Mouse (Mus musculus): ENCODE data around the gene Gm45902. TPM values are rescaled to one million over a fixed set of nuclear protein-coding genes. Genes with fewer than 3 reads are reported as not detected.
A peak's percentile ranks its signal among the peaks of the same experiment; 100 is the strongest.

The Gm45902 gene
- 3.4 and 3.9 TPM in 2 replicates for polyA plus RNA-seq (2014; fragmentation: Nextera tagmentation; extraction: Ambion mirVana)

- H3K36me3 ChIP-seq (ENCODE audit: control insufficient read depth, insufficient read depth, low read length) = peaks cover 31% of the 10 kb centered on the region
- H3K4me1 ChIP-seq (ENCODE audit: control insufficient read depth in 2 of 2, insufficient read depth in 2 of 2, low read length in 2 of 2) = peaks cover 0 to 9% of the 10 kb centered on the region in 2 experiments; a peak in 3 of 4 replicates
- H3K4me2 ChIP-seq (ENCODE audit: low read length) = peak within 1 kb of the TSS; percentile 84
- H3K4me3 ChIP-seq (ENCODE audit: control insufficient read depth in 1 of 2, insufficient read depth in 1 of 2, low read depth in 1 of 2, low read length in 2 of 2) = peak within 1 kb of the TSS; percentile 71 to 81
- H3K27me3 ChIP-seq (ENCODE audit: control insufficient read depth, insufficient read depth, low read length) = no peaks in the 10 kb centered on the region
- H3K9ac ChIP-seq (ENCODE audit: low read length) = peak within 1 kb of the TSS; percentile 85
- H3K27ac ChIP-seq (replicated peaks in 1 of 2; ENCODE audit: control insufficient read depth in 1 of 2, insufficient read depth in 1 of 2, low read depth in 2 of 2, low read length in 2 of 2) = peak within 1 kb of the TSS; percentile 70 to 82
- ATAC-seq (ENCODE audit: insufficient number of reproducible peaks, insufficient read depth, low FRiP score, low read depth) = peak; percentile 100
- no peaks in the 10 kb centered on the region for H3K9me3 ChIP-seq (ENCODE audit: control insufficient read depth, low read length)
- under 1% methylated on average over 60 of the region's 60 CpGs for WGBS
These were observed at the start of gene Gm45902, which contains the start of the genes Hspa14 and Cdnf for GRCm38 (mm10) chr2:3512552-3513454. Gene Gm45902 (minus strand): TSS chr2:3512790. Gene Hspa14 (minus strand): TSS chr2:3512814. Gene Cdnf (plus strand): TSS chr2:3513030.

- Histone ChIP-seq H3K36me3 (ENCODE audit: control insufficient read depth, insufficient read depth, low read length) (no peaks in the 10 kb centered on the region), H3K4me2 (ENCODE audit: low read length) (no peak overlapping the region), H3K27me3 (ENCODE audit: control insufficient read depth, insufficient read depth, low read length) (no peaks in the 10 kb centered on the region), H3K9ac (ENCODE audit: low read length) (no peak overlapping the region), H3K9me3 (ENCODE audit: control insufficient read depth, low read length) (no peaks in the 10 kb centered on the region), H3K4me1 (ENCODE audit: control insufficient read depth in 2 of 2, insufficient read depth in 2 of 2, low read length in 2 of 2) (peaks cover 0 to 3% of the 10 kb centered on the region in 2 experiments; a peak in 1 of 4 replicates), H3K27ac (replicated peaks in 1 of 2; ENCODE audit: control insufficient read depth in 1 of 2, insufficient read depth in 1 of 2, low read depth in 2 of 2, low read length in 2 of 2) (no peak overlapping the region), H3K4me3 (ENCODE audit: control insufficient read depth in 1 of 2, insufficient read depth in 1 of 2, low read depth in 1 of 2, low read length in 2 of 2) (no peak overlapping the region)
- ATAC-seq (ENCODE audit: insufficient number of reproducible peaks, insufficient read depth, low FRiP score, low read depth) = no peak
- WGBS = 4% methylated on average over 4 of the region's 4 CpGs
These were observed 34.0 kb upstream of the Gm45902 start for GRCm38 (mm10) chr2:3546588-3546987.

- H3K4me1 ChIP-seq (ENCODE audit: control insufficient read depth in 2 of 2, insufficient read depth in 2 of 2, low read length in 2 of 2) = peaks cover 0 to 3% of the 10 kb centered on the region in 2 experiments; a peak in 1 of 4 replicates
- no peak overlapping the region for H3K4me2 ChIP-seq (ENCODE audit: low read length)
- H3K4me3 ChIP-seq (ENCODE audit: control insufficient read depth in 1 of 2, insufficient read depth in 1 of 2, low read depth in 1 of 2, low read length in 2 of 2) = no peak overlapping the region
- no peak overlapping the region for H3K9ac ChIP-seq (ENCODE audit: low read length)
- H3K27ac ChIP-seq (replicated peaks in 1 of 2; ENCODE audit: control insufficient read depth in 1 of 2, insufficient read depth in 1 of 2, low read depth in 2 of 2, low read length in 2 of 2) = no peak overlapping the region
- H3K36me3 ChIP-seq (ENCODE audit: control insufficient read depth, insufficient read depth, low read length) = no peaks in the 10 kb centered on the region
- no peak for ATAC-seq (ENCODE audit: insufficient number of reproducible peaks, insufficient read depth, low FRiP score, low read depth)
- no peaks in the 10 kb centered on the region for H3K9me3 ChIP-seq (ENCODE audit: control insufficient read depth, low read length)
- no peaks in the 10 kb centered on the region for H3K27me3 ChIP-seq (ENCODE audit: control insufficient read depth, insufficient read depth, low read length)
- 43% methylated on average over 2 of the region's 2 CpGs for WGBS
These were observed 33.5 kb upstream of the Gm45902 start for GRCm38 (mm10) chr2:3546055-3546454.

- Histone ChIP-seq H3K4me1 (ENCODE audit: control insufficient read depth in 2 of 2, insufficient read depth in 2 of 2, low read length in 2 of 2) (peaks cover 0 to 3% of the 10 kb centered on the region in 2 experiments; a peak in 1 of 4 replicates), H3K9me3 (ENCODE audit: control insufficient read depth, low read length) (no peaks in the 10 kb centered on the region), H3K4me3 (ENCODE audit: control insufficient read depth in 1 of 2, insufficient read depth in 1 of 2, low read depth in 1 of 2, low read length in 2 of 2) (no peak overlapping the region), H3K9ac (ENCODE audit: low read length) (no peak overlapping the region), H3K27me3 (ENCODE audit: control insufficient read depth, insufficient read depth, low read length) (no peaks in the 10 kb centered on the region), H3K4me2 (ENCODE audit: low read length) (no peak overlapping the region), H3K36me3 (ENCODE audit: control insufficient read depth, insufficient read depth, low read length) (no peaks in the 10 kb centered on the region), H3K27ac (replicated peaks in 1 of 2; ENCODE audit: control insufficient read depth in 1 of 2, insufficient read depth in 1 of 2, low read depth in 2 of 2, low read length in 2 of 2) (no peak overlapping the region)
- no peak for ATAC-seq (ENCODE audit: insufficient number of reproducible peaks, insufficient read depth, low FRiP score, low read depth)
- 59% methylated on average over 9 of the region's 9 CpGs for WGBS
These were observed 28.9 kb upstream of the Gm45902 start for GRCm38 (mm10) chr2:3541307-3542079.

- Histone ChIP-seq H3K9me3 (ENCODE audit: control insufficient read depth, low read length) (0 out of 2 replicates have a peak, but pooled peaks cover 2% of the 10 kb centered on the region), H3K27ac (replicated peaks in 1 of 2; ENCODE audit: control insufficient read depth in 1 of 2, insufficient read depth in 1 of 2, low read depth in 2 of 2, low read length in 2 of 2) (no peak overlapping the region), H3K27me3 (ENCODE audit: control insufficient read depth, insufficient read depth, low read length) (no peaks in the 10 kb centered on the region), H3K4me2 (ENCODE audit: low read length) (no peak overlapping the region), H3K4me1 (ENCODE audit: control insufficient read depth in 2 of 2, insufficient read depth in 2 of 2, low read length in 2 of 2) (no peaks in the 10 kb centered on the region), H3K4me3 (ENCODE audit: control insufficient read depth in 1 of 2, insufficient read depth in 1 of 2, low read depth in 1 of 2, low read length in 2 of 2) (no peak overlapping the region), H3K36me3 (ENCODE audit: control insufficient read depth, insufficient read depth, low read length) (no peaks in the 10 kb centered on the region), H3K9ac (ENCODE audit: low read length) (no peak overlapping the region)
- WGBS = 68% methylated on average over 6 of the region's 6 CpGs
- no peak for ATAC-seq (ENCODE audit: insufficient number of reproducible peaks, insufficient read depth, low FRiP score, low read depth)
These were observed 13.7 kb upstream of the Gm45902 start for GRCm38 (mm10) chr2:3526288-3526687.

- H3K36me3 ChIP-seq (ENCODE audit: control insufficient read depth, insufficient read depth, low read length) = no peaks in the 10 kb centered on the region
- WGBS = 73% methylated on average over 4 of the region's 4 CpGs
- H3K27ac ChIP-seq (replicated peaks in 1 of 2; ENCODE audit: control insufficient read depth in 1 of 2, insufficient read depth in 1 of 2, low read depth in 2 of 2, low read length in 2 of 2) = no peak overlapping the region
- no peak overlapping the region for H3K9ac ChIP-seq (ENCODE audit: low read length)
- H3K9me3 ChIP-seq (ENCODE audit: control insufficient read depth, low read length) = no peaks in the 10 kb centered on the region
- no peak for ATAC-seq (ENCODE audit: insufficient number of reproducible peaks, insufficient read depth, low FRiP score, low read depth)
- no peak overlapping the region for H3K4me3 ChIP-seq (ENCODE audit: control insufficient read depth in 1 of 2, insufficient read depth in 1 of 2, low read depth in 1 of 2, low read length in 2 of 2)
- no peaks in the 10 kb centered on the region for H3K27me3 ChIP-seq (ENCODE audit: control insufficient read depth, insufficient read depth, low read length)
- H3K4me2 ChIP-seq (ENCODE audit: low read length) = no peak overlapping the region
- no peaks in the 10 kb centered on the region for H3K4me1 ChIP-seq (ENCODE audit: control insufficient read depth in 2 of 2, insufficient read depth in 2 of 2, low read length in 2 of 2)
These were observed 10.0 kb upstream of the Gm45902 start for GRCm38 (mm10) chr2:3522558-3522957.

- Histone ChIP-seq H3K9me3 (ENCODE audit: control insufficient read depth, low read length) (no peaks in the 10 kb centered on the region), H3K4me2 (ENCODE audit: low read length) (peak overlapping the region; percentile 84), H3K9ac (ENCODE audit: low read length) (peak overlapping the region; percentile 85), H3K4me3 (ENCODE audit: control insufficient read depth in 1 of 2, insufficient read depth in 1 of 2, low read depth in 1 of 2, low read length in 2 of 2) (peak overlapping the region; percentile 71 to 81), H3K27ac (replicated peaks in 1 of 2; ENCODE audit: control insufficient read depth in 1 of 2, insufficient read depth in 1 of 2, low read depth in 2 of 2, low read length in 2 of 2) (peak overlapping the region; percentile 53 to 68), H3K4me1 (ENCODE audit: control insufficient read depth in 2 of 2, insufficient read depth in 2 of 2, low read length in 2 of 2) (peaks cover 0 to 9% of the 10 kb centered on the region in 2 experiments; a peak in 3 of 4 replicates), H3K27me3 (ENCODE audit: control insufficient read depth, insufficient read depth, low read length) (no peaks in the 10 kb centered on the region), H3K36me3 (ENCODE audit: control insufficient read depth, insufficient read depth, low read length) (peaks cover 34% of the 10 kb centered on the region)
- WGBS = under 1% methylated on average over 15 of the region's 15 CpGs
- peak; percentile 2 for ATAC-seq (ENCODE audit: insufficient number of reproducible peaks, insufficient read depth, low FRiP score, low read depth)
These were observed 514 bp downstream of the Gm45902 start for GRCm38 (mm10) chr2:3512076-3512475.

Data from heart, embryonic 14.5 days (tissue).